Mouse (Mus musculus) forebrain, embryonic 13.5 days (tissue): ENCODE data around the gene Atad5. TPM values are rescaled to one million over a fixed set of nuclear protein-coding genes. Genes with fewer than 3 reads are reported as not detected.
"Not testable (repeated sequence)": the region's sequence is repeated elsewhere in the genome, so short reads cannot be mapped to it uniquely, and the experiment has no call there.

Experiments used
- ATAC-seq: fragments of 200-750 bp; cut with Nextera tagmentation; 2 replicates; pipeline ENCODE4 v1.8.0; 2017
- H3K27ac ChIP-seq: fragments of 300-500 bp; sonication (generic); 2 replicates; pipeline ENCODE4 v1.5.1; 2015; ENCODE audit warnings: inconsistent platforms, mild to moderate bottlenecking, moderate library complexity
- H3K27me3 ChIP-seq: fragments of 300-500 bp; sonication (generic); 2 replicates; pipeline ENCODE4 v1.6.1; 2015; ENCODE audit warnings: mild to moderate bottlenecking, inconsistent platforms
- H3K36me3 ChIP-seq: fragments of 300-500 bp; sonication (generic); 2 replicates; pipeline ENCODE4 v1.6.1; 2015; ENCODE audit warnings: mild to moderate bottlenecking, inconsistent platforms; ENCODE audit not compliant: poor library complexity, severe bottlenecking
- H3K4me1 ChIP-seq: fragments of 300-500 bp; sonication (generic); 2 replicates; pipeline ENCODE4 v1.6.1; 2015; ENCODE audit warnings: inconsistent platforms
- H3K4me2 ChIP-seq: fragments of 300-500 bp; sonication (generic); 2 replicates; pipeline ENCODE4 v1.6.1; 2015; ENCODE audit warnings: inconsistent platforms, mild to moderate bottlenecking, moderate library complexity
- H3K4me3 ChIP-seq: fragments of 300-500 bp; sonication (generic); 2 replicates; pipeline ENCODE4 v1.5.1; 2015; ENCODE audit warnings: mild to moderate bottlenecking, inconsistent platforms
- H3K9ac ChIP-seq: fragments of 300-500 bp; sonication (generic); 2 replicates; pipeline ENCODE4 v1.6.1; 2015; ENCODE audit warnings: mild to moderate bottlenecking, inconsistent platforms
- H3K9me3 ChIP-seq: fragments of 300-500 bp; sonication (generic); replicated peaks from 2 replicates; pipeline ENCODE4 v1.6.1; 2016; ENCODE audit warnings: inconsistent platforms
- WGBS: fragments of 180-500 bp; shearing (Covaris S2); methylation state at CpG from one replicate; pipeline ENCODE4 v1.1.7; 2015; 5-methylcytosine and 5-hydroxymethylcytosine counted together
- polyA plus RNA-seq: library from polyadenylated mRNA; unstranded; fragments of >200 nt; fragmentation: Nextera tagmentation; extraction: Ambion mirVana; gene quantifications from 2 replicates; pipeline ENCODE4 v1.2.1, GENCODE M21; 2015

Atad5 gene
- polyA plus RNA-seq = 13.2 and 14.0 TPM in 2 replicates

DNA sequence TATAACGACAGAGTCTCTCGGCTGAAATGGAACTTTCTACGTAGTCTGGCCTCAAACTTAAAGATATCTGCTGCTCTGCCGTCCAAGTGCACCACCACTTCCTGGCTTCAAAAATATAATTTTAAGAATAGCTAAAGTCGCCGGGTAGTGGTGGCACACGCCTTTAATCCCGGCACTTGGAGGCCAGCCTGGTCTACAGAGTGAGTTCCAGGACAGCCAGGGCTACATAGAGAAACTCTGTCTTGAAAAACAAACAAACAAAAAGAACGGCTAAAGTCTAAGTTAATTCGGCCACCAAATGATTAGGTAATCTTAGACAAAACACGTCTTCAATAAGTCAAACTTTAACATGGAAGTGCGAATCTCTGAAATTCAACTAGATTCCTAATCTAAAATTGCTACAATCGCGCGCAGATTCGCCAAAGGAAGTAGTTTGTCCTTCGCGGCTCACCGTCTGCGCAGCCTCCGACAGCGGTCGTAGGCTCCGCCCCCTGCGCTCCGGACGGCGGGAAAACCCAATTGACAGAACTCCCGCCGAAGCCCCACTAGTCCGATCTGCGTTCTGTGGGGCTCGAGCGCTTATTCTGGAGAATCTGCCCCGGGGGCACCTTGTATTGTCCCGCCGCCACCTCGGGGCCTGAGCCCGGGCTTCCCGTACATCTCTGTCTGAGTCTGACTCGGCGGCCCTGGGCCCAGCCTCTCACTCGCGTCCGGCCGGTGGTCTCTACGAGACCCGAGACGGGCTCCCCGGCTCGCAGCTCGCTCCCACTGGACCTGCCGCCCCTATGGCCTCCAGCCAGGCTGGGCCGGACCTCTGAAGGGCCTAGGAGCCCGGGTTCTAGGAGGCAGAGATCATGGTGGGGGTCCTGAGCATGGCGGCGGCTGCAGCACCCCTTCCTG, at the start of gene Atad5:
Gene Atad5, plus strand, starts transcription at position 484 of the 900 bp plus-strand sequence.
- peak; percentile 82 for ATAC-seq
- WGBS = 6% methylated on average over 57 of the region's 57 CpGs
- Histone ChIP-seq H3K4me1 (peaks cover 18% of the 10 kb centered on the region), H3K36me3 (0 out of 2 replicates have a peak, but pooled peaks cover 3% of the 10 kb centered on the region), H3K27ac (peak within 1 kb of the TSS; percentile 25; the same call in 1 of the 2 replicates), H3K4me2 (peak within 1 kb of the TSS; percentile 91), H3K4me3 (peak within 1 kb of the TSS; percentile 100), H3K9ac (peak within 1 kb of the TSS; percentile 96), H3K27me3 (no peaks in the 10 kb centered on the region), H3K9me3 (no peaks in the 10 kb centered on the region)

DNA sequence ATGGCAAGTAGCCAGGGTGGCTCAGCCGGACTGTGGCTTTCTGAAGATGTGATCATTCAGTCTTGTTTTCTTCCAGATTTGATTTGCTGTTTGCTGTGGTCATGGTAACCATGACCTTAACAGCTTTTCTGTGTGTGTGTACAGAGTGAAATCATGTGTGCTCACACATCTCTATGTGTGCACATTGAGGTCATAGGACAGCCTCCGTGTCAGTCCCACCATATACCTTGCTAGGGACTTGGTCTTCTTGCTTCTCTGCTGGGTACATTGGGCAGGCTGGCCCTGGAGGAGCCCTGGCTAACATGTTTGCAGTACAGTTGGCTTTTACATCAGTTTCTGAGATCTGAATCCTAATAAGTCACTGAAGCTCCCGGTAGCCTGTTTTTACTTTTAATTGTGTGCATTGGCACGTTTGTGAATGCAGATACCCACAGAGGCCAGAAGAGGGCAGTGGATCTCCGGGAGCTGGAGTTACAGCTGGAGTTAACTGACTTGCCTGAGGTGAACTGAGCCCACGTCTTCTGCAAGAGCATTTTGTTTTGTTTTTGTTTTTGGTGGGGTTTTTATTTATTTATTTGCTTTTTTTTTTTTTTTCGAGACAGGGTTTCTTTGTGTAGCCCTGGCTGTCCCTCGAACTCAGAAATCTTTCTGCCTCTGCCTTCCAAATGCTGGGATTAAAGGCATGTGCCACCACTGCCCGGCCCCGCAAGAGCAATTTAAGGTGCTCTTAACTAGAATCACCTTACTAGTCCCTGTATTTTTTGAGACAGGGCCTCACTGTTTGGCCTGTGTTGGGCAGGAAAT, 46.4 kb upstream of the Atad5 start:
- Histone ChIP-seq H3K4me3 (no peak overlapping the region), H3K9ac (no peak overlapping the region), H3K27ac (no peak overlapping the region), H3K9me3 (no peaks in the 10 kb centered on the region), H3K27me3 (no peaks in the 10 kb centered on the region), H3K4me2 (no peak overlapping the region), H3K36me3 (peaks cover 15% of the 10 kb centered on the region), H3K4me1 (no peaks in the 10 kb centered on the region)
- 56% methylated on average over 10 of the region's 10 CpGs for WGBS
- no peak for ATAC-seq

- Histone ChIP-seq H3K4me2 (no peak overlapping the region), H3K27ac (no peak overlapping the region), H3K9ac (no peak overlapping the region), H3K27me3 (no peaks in the 10 kb centered on the region), H3K4me3 (no peak overlapping the region), H3K9me3 (no peaks in the 10 kb centered on the region), H3K36me3 (peaks cover 20% of the 10 kb centered on the region), H3K4me1 (no peaks in the 10 kb centered on the region)
- WGBS = 91% methylated on average over 8 of the region's 8 CpGs
- no peak for ATAC-seq
Observed at GRCm38 (mm10) chr11:80043419-80043817, 45.8 kb upstream of the Atad5 start.

- Histone ChIP-seq H3K4me2 (no peak overlapping the region), H3K4me1 (no peaks in the 10 kb centered on the region), H3K27ac (no peak overlapping the region), H3K9ac (no peak overlapping the region), H3K9me3 (no peaks in the 10 kb centered on the region), H3K36me3 (peaks cover 21% of the 10 kb centered on the region), H3K4me3 (no peak overlapping the region), H3K27me3 (no peaks in the 10 kb centered on the region)
- 92% methylated on average over 7 of the region's 7 CpGs for WGBS
- ATAC-seq = no peak
Observed at GRCm38 (mm10) chr11:80046856-80047255, 42.3 kb upstream of the Atad5 start.

DNA sequence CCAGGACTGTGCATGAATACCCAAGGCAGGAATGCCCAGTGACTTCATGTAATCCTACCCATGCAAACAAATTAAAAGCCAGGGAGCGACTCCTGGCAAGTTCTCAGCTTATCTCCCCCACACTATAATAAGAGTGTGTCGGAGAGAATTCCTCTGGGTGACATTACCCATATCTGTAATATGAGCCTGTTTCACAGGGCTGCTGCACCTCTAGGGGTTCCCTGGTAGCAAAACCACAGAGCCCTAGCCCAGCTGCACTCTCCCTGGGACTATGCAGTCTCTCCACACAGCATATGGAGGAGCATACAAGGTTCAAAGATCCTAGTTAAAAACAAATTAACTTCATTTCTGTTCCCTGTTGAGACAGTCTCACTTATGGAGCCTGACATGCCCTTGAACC, 39.1 kb upstream of the Atad5 start:
- 72% methylated on average over 2 of the region's 2 CpGs for WGBS
- no peak overlapping the region for H3K27ac ChIP-seq
- H3K9ac ChIP-seq = no peak overlapping the region
- H3K9me3 ChIP-seq = no peaks in the 10 kb centered on the region
- H3K4me3 ChIP-seq = no peak overlapping the region
- no peak overlapping the region for H3K4me2 ChIP-seq
- peaks cover 41% of the 10 kb centered on the region for H3K36me3 ChIP-seq
- no peak for ATAC-seq
- H3K27me3 ChIP-seq = no peaks in the 10 kb centered on the region
- H3K4me1 ChIP-seq = no peaks in the 10 kb centered on the region

GRCm38 (mm10) chr11:80052456-80052855, 36.7 kb upstream of the Atad5 start:
- Histone ChIP-seq H3K36me3 (peaks cover 54% of the 10 kb centered on the region), H3K27ac (no peak overlapping the region), H3K4me3 (no peak overlapping the region), H3K4me1 (no peaks in the 10 kb centered on the region), H3K4me2 (no peak overlapping the region), H3K27me3 (no peaks in the 10 kb centered on the region), H3K9ac (no peak overlapping the region), H3K9me3 (no peaks in the 10 kb centered on the region)
- WGBS = 83% methylated on average over 7 of the region's 7 CpGs
- no peak for ATAC-seq

DNA sequence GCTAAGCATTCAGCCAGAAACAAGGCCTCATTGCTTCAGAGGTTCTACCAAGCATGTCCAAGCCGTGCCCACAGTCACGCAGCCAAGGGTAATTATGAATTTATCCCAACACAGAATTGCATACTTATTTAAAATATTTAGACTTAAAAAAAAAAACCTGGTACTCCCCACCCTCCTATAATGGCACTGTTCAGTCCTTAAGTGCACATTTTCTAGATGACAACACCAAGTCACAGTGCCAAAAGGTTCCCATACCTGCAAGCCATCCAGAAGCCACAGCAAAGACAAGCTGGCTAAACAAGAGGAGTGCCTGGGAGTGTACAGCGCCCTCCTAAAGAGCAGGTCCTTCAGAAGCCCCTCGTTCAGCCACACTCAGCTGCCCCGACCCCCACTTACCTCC, 36.0 kb upstream of the Atad5 start:
- H3K9ac ChIP-seq = no peak overlapping the region
- no peak overlapping the region for H3K27ac ChIP-seq
- no peaks in the 10 kb centered on the region for H3K27me3 ChIP-seq
- no peaks in the 10 kb centered on the region for H3K9me3 ChIP-seq
- no peaks in the 10 kb centered on the region for H3K4me1 ChIP-seq
- no peak overlapping the region for H3K4me3 ChIP-seq
- peaks cover 52% of the 10 kb centered on the region for H3K36me3 ChIP-seq
- ATAC-seq = no peak
- no peak overlapping the region for H3K4me2 ChIP-seq
- 85% methylated on average over 5 of the region's 5 CpGs for WGBS

DNA sequence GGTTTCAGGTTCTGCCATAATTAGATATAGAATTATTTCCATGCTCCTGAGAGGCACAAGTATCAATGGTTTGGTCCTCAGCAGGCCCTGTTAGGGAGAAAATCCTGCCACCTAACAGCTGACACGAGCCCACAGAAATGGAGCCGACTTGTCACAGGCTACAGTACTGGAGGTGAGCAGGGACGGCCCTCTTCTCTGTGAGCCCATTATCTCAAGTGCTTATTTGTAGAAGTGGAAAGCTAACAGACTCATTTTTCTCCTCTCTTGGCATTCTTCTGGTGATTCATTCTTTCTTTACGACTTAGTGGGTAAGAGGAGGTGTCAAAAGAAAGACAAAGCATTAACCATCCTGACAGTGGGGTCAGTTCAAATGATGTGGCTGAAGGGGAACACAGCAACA, 34.5 kb upstream of the Atad5 start:
- Histone ChIP-seq H3K9me3 (no peaks in the 10 kb centered on the region), H3K4me3 (no peak overlapping the region), H3K9ac (no peak overlapping the region), H3K27me3 (no peaks in the 10 kb centered on the region), H3K36me3 (peaks cover 48% of the 10 kb centered on the region), H3K4me1 (no peaks in the 10 kb centered on the region), H3K4me2 (no peak overlapping the region), H3K27ac (no peak overlapping the region)
- WGBS = 78% methylated on average over 4 of the region's 4 CpGs
- no peak for ATAC-seq

DNA sequence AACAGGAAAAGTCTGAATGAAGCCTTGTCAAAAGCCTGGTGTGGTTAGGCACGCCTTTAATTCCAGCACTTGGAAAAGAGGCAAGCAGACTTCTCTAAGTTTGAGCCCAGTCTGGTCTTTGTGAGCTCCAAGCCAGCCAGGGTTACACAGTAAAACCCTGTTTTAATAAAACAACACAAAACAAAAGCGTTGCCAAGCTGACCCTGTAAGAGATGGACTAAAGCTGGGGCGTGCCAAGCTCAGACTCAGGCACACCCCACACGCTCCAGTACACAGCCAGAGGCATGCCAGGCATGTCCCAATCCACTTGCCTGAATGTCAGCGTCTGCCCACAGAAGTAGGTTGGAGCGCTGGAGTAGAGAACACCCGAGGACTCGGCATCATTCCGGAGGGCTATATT, 33.1 kb upstream of the Atad5 start:
- ATAC-seq = no peak
- WGBS = 91% methylated on average over 9 of the region's 9 CpGs

GRCm38 (mm10) chr11:80062159-80062558, 27.0 kb upstream of the Atad5 start:
- Histone ChIP-seq H3K27me3 (no peaks in the 10 kb centered on the region), H3K27ac (peak overlapping the region; percentile 44; the same call in 1 of the 2 replicates), H3K36me3 (peaks cover 17% of the 10 kb centered on the region), H3K4me3 (no peak overlapping the region), H3K9ac (no peak overlapping the region), H3K9me3 (no peaks in the 10 kb centered on the region), H3K4me1 (0 out of 2 replicates have a peak, but pooled peaks cover 3% of the 10 kb centered on the region), H3K4me2 (no peak overlapping the region)
- 27% methylated on average over 4 of the region's 4 CpGs for WGBS
- no peak for ATAC-seq

More for the DNA sequence above, 33.1 kb upstream of the Atad5 start:
- H3K36me3 ChIP-seq = peaks cover 54% of the 10 kb centered on the region
- no peak overlapping the region for H3K4me2 ChIP-seq
- H3K27ac ChIP-seq = no peak overlapping the region
- H3K4me3 ChIP-seq = no peak overlapping the region
- no peaks in the 10 kb centered on the region for H3K4me1 ChIP-seq
- H3K27me3 ChIP-seq = no peaks in the 10 kb centered on the region
- H3K9me3 ChIP-seq = no peaks in the 10 kb centered on the region
- H3K9ac ChIP-seq = no peak overlapping the region

DNA sequence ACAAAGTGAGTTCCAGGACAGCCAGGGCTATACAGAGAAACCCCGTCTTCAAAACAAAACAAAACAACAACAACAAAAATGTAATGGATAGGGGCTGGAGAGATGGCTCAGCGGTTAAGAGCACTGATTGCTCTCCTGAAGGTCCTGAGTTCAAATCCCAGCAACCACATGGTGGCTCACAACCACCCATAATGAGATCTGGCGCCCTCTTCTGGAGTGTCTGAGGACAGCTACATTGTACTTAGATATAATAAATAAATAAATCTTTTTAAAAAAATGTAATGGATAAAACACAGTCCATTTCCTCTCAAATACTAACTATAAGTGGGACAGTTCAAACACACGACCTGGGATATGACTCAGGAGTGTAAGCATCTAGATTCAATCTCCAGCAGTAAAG, 22.8 kb upstream of the Atad5 start:
- H3K27me3 ChIP-seq, H3K4me3 ChIP-seq, H3K4me2 ChIP-seq, ATAC-seq, H3K36me3 ChIP-seq, H3K9me3 ChIP-seq, H3K9ac ChIP-seq, H3K27ac ChIP-seq, H3K4me1 ChIP-seq: not testable (repeated sequence)
- WGBS = 89% methylated on average over 4 of the region's 4 CpGs

- 95% methylated on average over 5 of the region's 5 CpGs for WGBS
- no peak for ATAC-seq
- Histone ChIP-seq H3K36me3 (no peaks in the 10 kb centered on the region), H3K27me3 (no peaks in the 10 kb centered on the region), H3K27ac (no peak overlapping the region), H3K4me3 (no peak overlapping the region), H3K4me2 (no peak overlapping the region), H3K9me3 (no peaks in the 10 kb centered on the region), H3K9ac (no peak overlapping the region), H3K4me1 (0 out of 2 replicates have a peak, but pooled peaks cover 2% of the 10 kb centered on the region)
Observed at GRCm38 (mm10) chr11:80067558-80067957, 21.6 kb upstream of the Atad5 start.
